Mouse (Mus musculus): ENCODE measurements around the gene Olfr401. TPM values are rescaled to one million over a fixed set of nuclear protein-coding genes. Genes with fewer than 3 reads are reported as not detected.
"Not testable (repeated sequence)": the region's sequence is repeated elsewhere in the genome, so short reads cannot be mapped to it uniquely, and the experiment has no call there.

Gene Olfr401
- not detected in 2 replicates for polyA plus RNA-seq (2014; fragmentation: Nextera tagmentation; extraction: Ambion mirVana)

- H3K27me3 ChIP-seq (ENCODE audit: control insufficient read depth, insufficient read depth, low read length): no peaks in the 10 kb centered on the region
- no peak within 1 kb of the TSS for H3K9ac ChIP-seq (replicated peaks; ENCODE audit: low read length)
- no peak for ATAC-seq (replicated peaks; ENCODE audit: insufficient number of reproducible peaks, low FRiP score, low TSS enrichment, low read depth)
- H3K4me3 ChIP-seq (ENCODE audit: low read depth, low read length): no peak within 1 kb of the TSS
- H3K9me3 ChIP-seq (replicated peaks; ENCODE audit: control insufficient read depth, low read length): no peaks in the 10 kb centered on the region
- H3K4me2 ChIP-seq (ENCODE audit: low read depth, low read length): no peak within 1 kb of the TSS
- H3K27ac ChIP-seq (replicated peaks; ENCODE audit: low read depth, low read length): no peak within 1 kb of the TSS
- no peak for DNase-seq (ENCODE audit: low spot score)
- no peaks in the 10 kb centered on the region for H3K36me3 ChIP-seq (replicated peaks; ENCODE audit: control insufficient read depth, insufficient read depth, low read depth, low read length)
- no peaks in the 10 kb centered on the region for H3K4me1 ChIP-seq (ENCODE audit: control insufficient read depth, insufficient read depth, low read length)
Observed at GRCm38 (mm10) chr11:74113412-74113811, at the start of gene Olfr401. TSS of gene Olfr401 (plus strand) at chr11:74113712.

GRCm38 (mm10) chr11:74069655-74070054, 43.9 kb upstream of the Olfr401 start, which contains the start of gene Zfp616:
TSS of gene Zfp616 (plus strand) at chr11:74069955.
- no peak within 1 kb of the TSS for H3K4me2 ChIP-seq (ENCODE audit: low read depth, low read length)
- no peaks in the 10 kb centered on the region for H3K4me1 ChIP-seq (ENCODE audit: control insufficient read depth, insufficient read depth, low read length)
- no peak within 1 kb of the TSS for H3K4me3 ChIP-seq (ENCODE audit: low read depth, low read length)
- no peaks in the 10 kb centered on the region for H3K27me3 ChIP-seq (ENCODE audit: control insufficient read depth, insufficient read depth, low read length)
- no peaks in the 10 kb centered on the region for H3K36me3 ChIP-seq (replicated peaks; ENCODE audit: control insufficient read depth, insufficient read depth, low read depth, low read length)
- no peaks in the 10 kb centered on the region for H3K9me3 ChIP-seq (replicated peaks; ENCODE audit: control insufficient read depth, low read length)
- 100% methylated on average over 1 of the region's 1 CpGs for WGBS
- H3K9ac ChIP-seq (replicated peaks; ENCODE audit: low read length): no peak within 1 kb of the TSS
- H3K27ac ChIP-seq (replicated peaks; ENCODE audit: low read depth, low read length): no peak within 1 kb of the TSS
- ATAC-seq (replicated peaks; ENCODE audit: insufficient number of reproducible peaks, low FRiP score, low TSS enrichment, low read depth) (no peak), DNase-seq (ENCODE audit: low spot score) (no peak)

- WGBS: 71% methylated on average over 2 of the region's 2 CpGs
- no peak overlapping the region for H3K27ac ChIP-seq (replicated peaks; ENCODE audit: low read depth, low read length)
- ATAC-seq (replicated peaks; ENCODE audit: insufficient number of reproducible peaks, low FRiP score, low TSS enrichment, low read depth) (no peak), DNase-seq (ENCODE audit: low spot score) (no peak)
- H3K4me1 ChIP-seq (ENCODE audit: control insufficient read depth, insufficient read depth, low read length): no peaks in the 10 kb centered on the region
- H3K9ac ChIP-seq (replicated peaks; ENCODE audit: low read length): no peak overlapping the region
- H3K4me2 ChIP-seq (ENCODE audit: low read depth, low read length): no peak overlapping the region
- no peaks in the 10 kb centered on the region for H3K36me3 ChIP-seq (replicated peaks; ENCODE audit: control insufficient read depth, insufficient read depth, low read depth, low read length)
- no peaks in the 10 kb centered on the region for H3K9me3 ChIP-seq (replicated peaks; ENCODE audit: control insufficient read depth, low read length)
- H3K27me3 ChIP-seq (ENCODE audit: control insufficient read depth, insufficient read depth, low read length): no peaks in the 10 kb centered on the region
- H3K4me3 ChIP-seq (ENCODE audit: low read depth, low read length): no peak overlapping the region
Observed at GRCm38 (mm10) chr11:74100724-74101123, 12.8 kb upstream of the Olfr401 start.

GRCm38 (mm10) chr11:74101507-74101906, 12.0 kb upstream of the Olfr401 start:
- 55% methylated on average over 2 of the region's 2 CpGs for WGBS

GRCm38 (mm10) chr11:74105066-74105465, 8.4 kb upstream of the Olfr401 start:
- Histone ChIP-seq H3K4me3 (ENCODE audit: low read depth, low read length) (no peak overlapping the region), H3K4me2 (ENCODE audit: low read depth, low read length) (no peak overlapping the region), H3K9ac (replicated peaks; ENCODE audit: low read length) (no peak overlapping the region), H3K9me3 (replicated peaks; ENCODE audit: control insufficient read depth, low read length) (no peaks in the 10 kb centered on the region), H3K27me3 (ENCODE audit: control insufficient read depth, insufficient read depth, low read length) (no peaks in the 10 kb centered on the region), H3K36me3 (replicated peaks; ENCODE audit: control insufficient read depth, insufficient read depth, low read depth, low read length) (no peaks in the 10 kb centered on the region), H3K27ac (replicated peaks; ENCODE audit: low read depth, low read length) (no peak overlapping the region), H3K4me1 (ENCODE audit: control insufficient read depth, insufficient read depth, low read length) (no peaks in the 10 kb centered on the region)
- no peak for DNase-seq (ENCODE audit: low spot score)
- no peak for ATAC-seq (replicated peaks; ENCODE audit: insufficient number of reproducible peaks, low FRiP score, low TSS enrichment, low read depth)
- WGBS: 30% methylated on average over 5 of the region's 5 CpGs

More at GRCm38 (mm10) chr11:74101507-74101906, 12.0 kb upstream of the Olfr401 start:
- Histone ChIP-seq H3K36me3 (replicated peaks; ENCODE audit: control insufficient read depth, insufficient read depth, low read depth, low read length) (no peaks in the 10 kb centered on the region), H3K27ac (replicated peaks; ENCODE audit: low read depth, low read length) (no peak overlapping the region), H3K27me3 (ENCODE audit: control insufficient read depth, insufficient read depth, low read length) (no peaks in the 10 kb centered on the region), H3K4me3 (ENCODE audit: low read depth, low read length) (no peak overlapping the region), H3K9ac (replicated peaks; ENCODE audit: low read length) (no peak overlapping the region), H3K4me2 (ENCODE audit: low read depth, low read length) (no peak overlapping the region), H3K4me1 (ENCODE audit: control insufficient read depth, insufficient read depth, low read length) (no peaks in the 10 kb centered on the region), H3K9me3 (replicated peaks; ENCODE audit: control insufficient read depth, low read length) (no peaks in the 10 kb centered on the region)
- no peak for ATAC-seq (replicated peaks; ENCODE audit: insufficient number of reproducible peaks, low FRiP score, low TSS enrichment, low read depth)
- DNase-seq (ENCODE audit: low spot score): no peak

- H3K9me3 ChIP-seq (replicated peaks; ENCODE audit: control insufficient read depth, low read length); H3K4me1 ChIP-seq (ENCODE audit: control insufficient read depth, insufficient read depth, low read length); H3K4me2 ChIP-seq (ENCODE audit: low read depth, low read length); H3K9ac ChIP-seq (replicated peaks; ENCODE audit: low read length); H3K4me3 ChIP-seq (ENCODE audit: low read depth, low read length); H3K27me3 ChIP-seq (ENCODE audit: control insufficient read depth, insufficient read depth, low read length); ATAC-seq (replicated peaks; ENCODE audit: insufficient number of reproducible peaks, low FRiP score, low TSS enrichment, low read depth); H3K27ac ChIP-seq (replicated peaks; ENCODE audit: low read depth, low read length); DNase-seq (ENCODE audit: low spot score); H3K36me3 ChIP-seq (replicated peaks; ENCODE audit: control insufficient read depth, insufficient read depth, low read depth, low read length): not testable (repeated sequence)
- WGBS: 38% methylated on average over 1 of the region's 1 CpGs
Observed at GRCm38 (mm10) chr11:74140001-74140400, 26.5 kb downstream of the Olfr401 start.

- ATAC-seq (replicated peaks; ENCODE audit: insufficient number of reproducible peaks, low FRiP score, low TSS enrichment, low read depth): no peak
- Histone ChIP-seq H3K27me3 (ENCODE audit: control insufficient read depth, insufficient read depth, low read length) (no peaks in the 10 kb centered on the region), H3K4me3 (ENCODE audit: low read depth, low read length) (no peak overlapping the region), H3K9ac (replicated peaks; ENCODE audit: low read length) (no peak overlapping the region), H3K4me2 (ENCODE audit: low read depth, low read length) (no peak overlapping the region), H3K4me1 (ENCODE audit: control insufficient read depth, insufficient read depth, low read length) (no peaks in the 10 kb centered on the region), H3K36me3 (replicated peaks; ENCODE audit: control insufficient read depth, insufficient read depth, low read depth, low read length) (no peaks in the 10 kb centered on the region), H3K27ac (replicated peaks; ENCODE audit: low read depth, low read length) (no peak overlapping the region), H3K9me3 (replicated peaks; ENCODE audit: control insufficient read depth, low read length) (no peaks in the 10 kb centered on the region; the same call in none of the 2 replicates)
- DNase-seq (ENCODE audit: low spot score): no peak
Observed at GRCm38 (mm10) chr11:74145866-74146265, 32.4 kb downstream of the Olfr401 start.

- no peak for ATAC-seq (replicated peaks; ENCODE audit: insufficient number of reproducible peaks, low FRiP score, low TSS enrichment, low read depth)
- Histone ChIP-seq H3K4me1 (ENCODE audit: control insufficient read depth, insufficient read depth, low read length) (no peaks in the 10 kb centered on the region), H3K36me3 (replicated peaks; ENCODE audit: control insufficient read depth, insufficient read depth, low read depth, low read length) (no peaks in the 10 kb centered on the region), H3K9ac (replicated peaks; ENCODE audit: low read length) (no peak within 1 kb of the TSS), H3K4me2 (ENCODE audit: low read depth, low read length) (no peak within 1 kb of the TSS), H3K27me3 (ENCODE audit: control insufficient read depth, insufficient read depth, low read length) (no peaks in the 10 kb centered on the region), H3K4me3 (ENCODE audit: low read depth, low read length) (no peak within 1 kb of the TSS), H3K9me3 (replicated peaks; ENCODE audit: control insufficient read depth, low read length) (no peaks in the 10 kb centered on the region), H3K27ac (replicated peaks; ENCODE audit: low read depth, low read length) (no peak within 1 kb of the TSS)
- 60% methylated on average over 3 of the region's 3 CpGs for WGBS
- DNase-seq (ENCODE audit: low spot score): no peak
Observed at GRCm38 (mm10) chr11:74153229-74153628, 39.7 kb downstream of the Olfr401 start, which contains the start of gene Olfr402. TSS of gene Olfr402 (plus strand) at chr11:74153529.

All from embryonic facial prominence, embryonic 11.5 days (tissue).